Mouse (Mus musculus) mature B cell (primary cell): ENCODE measurements around the gene Pbp2.

ENCODE experiments used
- in situ Hi-C: fragments of 300-500 bp; cut with MboI; formaldehyde crosslinking; loops from 2 replicates; pipeline ENCODE4 v1.14.3; 2019

The Pbp2 gene

DNA sequence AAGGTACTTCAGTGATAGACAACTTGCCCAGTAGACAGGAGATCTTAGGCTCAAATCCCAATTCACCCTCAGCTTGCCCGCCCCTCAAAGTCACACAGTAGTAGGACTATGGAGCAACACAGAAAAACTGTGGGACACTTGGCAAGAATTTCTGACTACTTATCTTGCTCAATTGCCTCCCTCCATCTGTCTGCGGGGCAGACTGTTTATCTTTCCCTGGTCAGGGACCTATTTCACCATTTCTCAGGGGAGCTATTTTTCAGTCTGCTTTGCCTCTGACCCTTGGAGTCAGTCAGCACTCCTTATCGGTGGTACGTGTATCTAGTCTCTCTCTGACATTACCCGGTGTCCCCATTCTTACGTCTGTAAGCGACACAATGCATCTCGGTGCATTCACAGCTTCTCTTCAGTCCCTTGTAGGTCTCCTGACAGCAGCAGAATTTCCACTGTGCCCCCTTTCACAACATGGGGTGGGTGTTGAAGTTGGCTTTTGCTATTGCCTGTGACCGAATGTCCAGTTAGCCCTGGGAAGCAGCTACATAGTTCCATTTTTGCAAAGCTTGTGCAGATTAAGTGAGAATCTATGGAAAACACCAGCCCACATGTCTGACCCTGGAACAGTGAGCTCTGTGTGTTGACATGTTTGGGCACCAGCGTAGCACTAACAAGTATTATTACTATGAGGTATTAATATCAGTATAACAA lies 7.6 kb downstream of the Pbp2 start:
- in situ Hi-C loops: no loop called here

DNA sequence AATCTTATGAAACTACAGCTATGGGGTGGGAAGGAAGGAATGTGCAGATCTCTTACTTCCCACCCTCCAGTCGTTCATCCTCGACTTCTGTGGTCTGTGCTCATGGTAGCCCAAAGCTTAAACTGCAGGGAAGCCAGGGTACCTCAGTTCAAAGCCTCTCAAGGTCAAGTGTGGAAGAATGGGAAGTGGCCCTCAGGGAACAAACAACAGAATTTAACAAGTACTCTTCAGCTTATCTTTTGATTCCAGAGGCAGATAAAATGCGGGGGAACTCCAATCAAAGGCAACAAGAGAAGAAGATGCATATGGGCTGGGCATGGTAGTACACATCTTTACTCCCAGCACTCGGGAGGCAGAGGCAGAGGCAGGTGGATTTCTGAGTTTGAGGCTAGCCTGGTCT lies 9.7 kb downstream of the Pbp2 start:
- in situ Hi-C loops: no loop called here

GRCm38 (mm10) chr6:135299024-135299550 lies 11.1 kb downstream of the Pbp2 start:
- in situ Hi-C loops: no loop called here

DNA sequence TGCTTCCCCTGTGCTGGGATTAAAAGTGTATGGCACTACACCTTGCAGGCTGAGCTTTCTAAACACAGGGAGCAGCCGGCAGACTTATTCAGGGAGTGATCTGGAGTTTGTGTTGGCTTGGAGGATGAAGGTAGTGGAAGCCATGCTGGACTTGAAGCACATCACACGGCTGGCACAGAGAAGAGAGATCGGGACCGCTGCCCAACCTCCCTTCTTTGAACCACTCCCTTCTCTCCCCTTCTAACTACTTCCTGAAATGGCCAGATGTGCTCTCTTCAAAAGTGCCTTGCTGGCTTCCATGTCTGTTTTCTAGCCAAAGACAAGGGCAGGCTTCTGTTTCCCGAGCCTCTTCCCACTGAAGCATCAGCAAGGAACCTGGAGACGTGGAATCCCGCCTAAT lies 12.6 kb downstream of the Pbp2 start:
- in situ Hi-C loops: no loop called here

DNA sequence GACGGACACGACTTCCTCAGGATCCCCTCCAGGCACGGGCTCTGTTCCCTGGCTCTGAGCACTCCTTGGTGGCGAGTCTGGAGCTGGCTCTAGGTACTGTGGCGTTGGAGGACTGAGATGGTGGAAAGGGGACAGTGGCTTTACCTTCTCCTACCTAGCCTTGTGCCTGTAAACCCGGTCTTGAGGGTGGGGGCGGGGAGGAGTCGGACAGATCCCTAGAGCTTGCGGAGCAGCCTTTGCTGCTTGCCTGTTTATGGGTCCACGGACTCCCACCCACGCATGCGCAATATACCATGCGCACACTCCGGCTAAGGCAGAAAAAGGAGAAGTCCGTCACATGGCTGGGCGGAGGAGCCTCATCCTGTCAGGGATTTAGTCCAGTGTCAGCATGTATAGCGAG lies 13.9 kb downstream of the Pbp2 start:
- in situ Hi-C loops: no loop called here

GRCm38 (mm10) chr6:135295082-135295861 lies 14.9 kb downstream of the Pbp2 start:
- in situ Hi-C loops: no loop called here

GRCm38 (mm10) chr6:135294150-135294549 lies 16.1 kb downstream of the Pbp2 start:
- in situ Hi-C loops: no loop called here

DNA sequence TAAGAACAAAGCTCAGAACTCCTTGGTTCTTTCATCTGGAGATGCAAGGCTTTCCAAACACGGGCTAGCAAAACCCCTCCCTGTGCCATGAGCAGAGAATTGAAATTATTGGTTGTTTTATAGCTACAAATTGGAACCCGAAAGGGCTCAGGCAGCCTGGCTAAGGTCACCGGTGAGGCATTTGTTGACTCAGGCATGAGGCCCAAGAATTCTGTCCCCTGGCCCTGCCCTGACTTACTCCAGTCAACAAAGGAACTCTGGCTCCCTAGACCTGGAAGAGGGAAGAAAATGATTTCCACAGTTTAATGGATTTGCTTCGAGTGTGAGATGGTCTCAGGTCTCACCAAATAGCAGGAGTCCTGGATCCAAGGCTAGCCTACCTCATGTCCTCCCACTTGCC lies 17.8 kb downstream of the Pbp2 start:
- in situ Hi-C loops: no loop called here

- in situ Hi-C loops: no loop called here
Observed at GRCm38 (mm10) chr6:135279856-135280255, 30.3 kb downstream of the Pbp2 start.

DNA sequence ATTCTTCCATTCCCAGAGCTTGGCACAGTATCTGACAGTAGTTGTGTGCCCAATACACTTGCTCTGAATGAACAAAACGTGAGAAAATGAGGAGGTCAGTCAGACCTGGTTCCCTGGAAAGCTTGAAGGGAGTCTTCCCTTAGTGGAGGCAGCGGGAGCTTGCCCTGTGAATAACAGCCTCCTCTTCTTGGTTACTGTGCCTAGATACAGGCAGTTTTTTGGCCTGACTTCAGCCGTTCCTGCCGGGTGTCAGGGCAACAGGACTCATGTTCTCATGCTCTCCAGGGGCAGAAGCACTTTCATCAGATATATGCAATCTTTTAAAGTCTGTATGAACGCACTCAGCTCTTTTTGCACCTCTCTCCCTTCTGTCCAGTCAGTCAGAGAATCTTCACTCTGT lies 30.9 kb downstream of the Pbp2 start:
- in situ Hi-C loops: no loop called here

DNA sequence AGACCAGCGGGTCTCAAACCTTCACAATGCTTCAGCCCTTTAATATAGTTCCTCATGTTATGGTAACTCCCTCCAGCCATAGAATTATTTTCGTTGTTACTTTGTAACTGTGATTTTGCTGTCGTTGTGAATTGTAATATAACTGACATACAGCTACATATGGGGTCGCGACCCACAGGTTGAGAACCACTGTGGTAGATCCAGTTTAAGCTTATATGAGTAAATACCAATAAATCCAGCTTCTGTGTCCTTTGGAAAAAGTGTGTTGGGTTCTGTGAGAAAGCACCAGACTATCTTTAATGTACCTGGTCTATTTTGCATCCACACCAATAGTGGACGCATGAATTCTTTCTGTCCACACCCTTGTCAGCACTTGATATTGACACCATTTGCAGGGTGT lies 31.9 kb downstream of the Pbp2 start:
- in situ Hi-C loops: no loop called here

- in situ Hi-C loops: no loop called here
Observed at GRCm38 (mm10) chr6:135276474-135277295, 33.5 kb downstream of the Pbp2 start.

- in situ Hi-C loops: no loop called here
Observed at GRCm38 (mm10) chr6:135275231-135275630, 35.0 kb downstream of the Pbp2 start.

- in situ Hi-C loops: no loop called here
Observed at GRCm38 (mm10) chr6:135273066-135273465, 37.1 kb downstream of the Pbp2 start.

DNA sequence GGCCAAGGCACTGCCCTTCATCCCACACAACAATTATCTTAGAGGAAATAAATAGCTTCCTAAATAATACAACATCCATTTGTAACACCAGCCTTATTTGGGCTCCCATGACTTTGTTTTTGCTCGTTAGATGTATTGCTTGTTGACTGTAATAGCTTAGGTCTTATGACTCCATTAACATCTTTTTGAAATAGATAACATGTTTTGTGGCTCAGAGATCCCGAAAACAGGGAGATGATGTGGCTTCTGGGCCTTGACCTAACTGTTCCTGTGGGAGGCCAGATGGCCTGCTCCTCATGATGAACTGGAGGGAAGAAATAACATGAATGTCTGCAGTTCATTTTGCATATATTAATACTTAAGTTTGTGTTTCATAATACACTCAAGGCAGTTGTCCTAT lies 38.4 kb downstream of the Pbp2 start:
- in situ Hi-C loops: no loop called here

DNA sequence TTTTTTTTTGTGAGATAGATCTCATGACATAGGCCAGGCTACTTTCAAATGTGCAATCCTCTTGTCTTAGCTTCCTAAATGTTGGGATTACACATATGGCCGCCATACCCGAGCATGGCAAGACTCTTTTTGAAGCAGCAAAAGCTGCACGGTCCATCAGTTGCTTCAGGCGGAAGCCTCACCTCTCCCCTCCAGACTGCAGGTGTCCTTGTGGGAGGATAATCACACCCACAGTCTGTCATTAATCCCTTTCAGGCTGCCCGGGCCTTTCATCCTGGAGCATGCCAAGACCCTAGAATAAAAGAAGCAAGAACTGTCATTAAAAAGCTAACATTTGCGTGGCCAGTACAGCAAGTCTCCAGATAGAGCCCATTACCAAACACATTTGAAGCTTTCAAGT lies 40.6 kb downstream of the Pbp2 start:
- in situ Hi-C loops: no loop called here

DNA sequence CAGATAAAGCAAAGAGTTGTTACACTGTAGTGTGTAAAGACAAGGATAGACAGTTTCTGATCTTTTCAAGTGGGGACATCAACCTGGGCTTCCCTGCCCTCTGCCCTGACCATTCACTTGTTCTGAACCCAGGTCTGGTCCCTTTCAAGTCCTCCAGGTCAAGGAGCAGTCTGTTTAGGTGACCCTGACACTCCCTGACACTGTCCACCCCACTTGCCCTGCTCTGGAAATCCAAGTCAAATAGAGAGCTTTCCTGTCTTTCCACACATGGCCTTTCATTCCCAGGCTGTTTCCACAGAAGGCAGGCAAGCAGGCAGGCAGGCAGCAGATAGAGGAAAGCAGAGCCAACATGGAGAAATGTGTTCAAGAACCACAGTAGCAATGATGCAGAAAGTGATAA lies 41.8 kb downstream of the Pbp2 start:
- in situ Hi-C loops: no loop called here

GRCm38 (mm10) chr6:135267221-135267620 lies 43.0 kb downstream of the Pbp2 start:
- in situ Hi-C loops: no loop called here

GRCm38 (mm10) chr6:135266056-135266455 lies 44.1 kb downstream of the Pbp2 start:
- in situ Hi-C loops: no loop called here

DNA sequence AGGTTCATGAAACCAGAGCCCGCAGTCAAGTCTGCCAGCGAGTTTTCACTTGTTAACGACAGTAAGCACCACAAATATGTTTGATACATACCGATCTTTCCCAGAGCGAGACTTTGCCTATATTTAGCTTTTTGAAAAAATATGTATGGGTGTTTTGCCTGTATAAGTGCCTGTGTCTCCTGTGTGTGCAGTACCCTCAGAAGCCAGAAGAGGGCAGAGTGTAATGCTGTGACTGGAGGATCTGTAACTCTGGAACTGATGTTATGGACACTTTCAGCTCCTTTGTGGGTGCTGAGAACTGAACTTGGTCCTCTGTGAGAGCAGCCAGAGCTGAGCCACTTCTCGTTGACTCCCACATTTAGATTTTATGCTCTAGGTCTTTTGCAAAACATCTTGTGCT lies 46.1 kb downstream of the Pbp2 start:
- in situ Hi-C loops: no loop called here

DNA sequence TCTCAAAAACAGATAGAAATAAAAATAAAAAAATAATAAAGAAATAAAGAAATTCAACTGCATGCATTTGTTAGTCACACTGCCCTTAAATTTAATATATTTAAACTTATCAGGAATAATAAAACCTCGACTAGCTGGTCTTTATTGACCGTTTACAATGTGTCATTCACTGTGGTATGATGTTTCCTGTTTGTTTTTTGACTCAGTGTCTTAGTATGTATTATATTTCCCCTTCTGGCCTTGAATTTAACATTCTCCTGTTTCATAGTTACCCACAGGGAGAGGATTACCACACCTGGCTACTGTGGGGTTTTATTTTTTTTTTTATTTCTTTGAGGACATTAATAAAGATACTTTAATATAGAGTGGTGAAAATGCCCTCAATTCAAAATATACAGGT lies 47.6 kb downstream of the Pbp2 start:
- in situ Hi-C loops: no loop called here

DNA sequence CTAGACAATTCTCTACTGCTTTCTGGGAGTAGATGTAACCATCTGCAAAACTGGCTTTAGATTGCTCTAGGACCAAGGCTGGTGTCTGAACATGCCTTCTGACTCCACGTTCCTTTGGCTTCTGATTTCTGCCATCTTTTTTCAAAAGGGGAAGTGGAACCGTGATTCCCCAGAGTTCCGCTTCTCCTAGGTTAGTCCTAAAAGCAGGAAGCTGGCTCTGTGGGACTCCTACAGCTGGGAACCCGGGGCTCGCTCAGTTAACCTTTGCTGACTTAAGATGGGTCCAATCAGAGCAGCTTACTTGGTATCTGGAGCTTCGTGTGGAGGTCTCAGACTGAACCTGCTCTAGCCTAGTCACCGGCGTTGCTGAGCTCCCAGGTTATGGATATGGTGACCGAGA lies 49.1 kb downstream of the Pbp2 start:
- in situ Hi-C loops: no loop called here
